Mouse (Mus musculus): ENCODE measurements around the gene Sik2.

GRCm38 (mm10) chr9:50986123-50986522 lies 22.8 kb downstream of the Sik2 start:
- TF ChIP-seq ZNF384 (IDR thresholded peaks at IDR 0.05; ENCODE audit: low read depth, low read length) = no peak
- no peak for TF ChIP-seq CHD2 (IDR thresholded peaks at IDR 0.05; ENCODE audit: low read depth, low read length)
- TF ChIP-seq ZC3H11A (IDR thresholded peaks at IDR 0.05; ENCODE audit: borderline replicate concordance, low read depth, low read length) = no peak

All from ES-E14 (cell line).